Mouse (Mus musculus) liver, adult (tissue): ENCODE results near the gene B3galnt1.

Experiments used
- GATA4 ChIP-seq: IDR thresholded peaks from 2 replicates; pipeline ENCODE4 v1.6.1; 2014; ENCODE audit warnings: mild to moderate bottlenecking, low read length; ENCODE audit not compliant: insufficient replicate concordance

Gene B3galnt1

DNA sequence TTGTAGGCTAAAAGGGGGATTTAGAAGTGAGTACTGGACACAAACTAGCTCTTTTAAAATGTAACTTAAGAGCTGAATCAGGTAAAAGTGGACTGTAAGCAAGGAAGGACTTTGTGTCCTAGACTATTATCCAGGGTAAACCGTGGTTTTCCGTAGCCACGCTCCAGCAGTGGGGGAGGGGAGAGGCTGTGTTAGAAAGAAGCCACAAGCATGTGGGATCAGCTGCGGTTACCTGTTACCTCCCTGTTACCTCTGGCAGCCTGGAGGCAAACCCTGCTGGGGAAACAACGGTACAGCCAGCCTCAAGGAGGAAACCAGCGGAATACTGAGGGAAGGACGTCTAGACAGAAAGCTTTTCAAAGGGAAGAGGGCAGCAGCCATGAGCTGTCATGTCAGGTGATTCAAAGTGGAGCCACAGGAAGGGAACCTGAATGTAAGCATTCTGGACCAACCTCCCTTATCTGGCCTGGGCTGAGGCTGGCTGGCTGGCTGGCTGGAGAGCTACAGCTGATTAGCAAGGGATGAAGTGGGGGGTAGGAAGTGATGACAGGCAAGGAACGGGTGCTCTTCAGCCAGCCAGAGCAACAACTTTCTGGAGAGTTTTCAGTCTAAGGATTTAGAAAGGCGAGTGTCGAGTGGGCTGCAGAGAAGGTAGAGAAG is 10.5 kb downstream of the B3galnt1 start:
- no peak for TF ChIP-seq GATA4

DNA sequence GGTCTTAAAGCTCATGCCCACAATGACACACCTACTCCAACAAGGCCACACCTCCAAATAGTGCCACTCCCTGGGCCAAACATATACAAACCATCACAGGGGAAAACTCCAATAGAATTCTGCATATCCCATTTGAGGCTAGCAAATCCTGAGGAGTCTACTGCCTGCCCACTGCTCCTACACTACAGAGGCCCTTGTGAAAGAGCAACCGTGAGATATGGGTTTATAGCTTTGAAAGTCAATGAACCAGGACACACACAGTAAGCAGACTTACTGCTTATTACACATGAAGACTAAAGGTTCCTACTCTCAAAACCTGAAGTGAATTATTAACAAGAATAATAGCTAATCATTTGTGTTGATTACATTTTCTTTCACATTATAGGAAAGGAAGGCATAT is 15.0 kb downstream of the B3galnt1 start:
- no peak for TF ChIP-seq GATA4

DNA sequence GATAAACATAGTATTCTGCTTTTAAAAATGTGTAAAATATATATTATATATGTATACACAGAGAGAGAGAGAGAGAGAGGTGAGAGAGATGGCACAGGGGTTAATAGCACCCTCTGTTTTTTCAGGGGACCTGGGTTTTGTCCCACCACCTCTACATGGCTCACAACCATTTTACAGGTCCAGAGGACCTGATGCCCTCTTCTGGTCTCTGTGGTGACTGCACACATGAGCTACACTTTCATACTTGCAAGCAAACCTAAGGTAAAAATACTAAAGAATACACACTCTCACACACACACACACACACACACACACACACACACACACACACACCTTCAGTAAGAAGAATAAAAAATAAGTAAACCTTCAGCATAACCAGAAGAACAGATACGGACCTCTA is 20.0 kb downstream of the B3galnt1 start:
- no peak for TF ChIP-seq GATA4

DNA sequence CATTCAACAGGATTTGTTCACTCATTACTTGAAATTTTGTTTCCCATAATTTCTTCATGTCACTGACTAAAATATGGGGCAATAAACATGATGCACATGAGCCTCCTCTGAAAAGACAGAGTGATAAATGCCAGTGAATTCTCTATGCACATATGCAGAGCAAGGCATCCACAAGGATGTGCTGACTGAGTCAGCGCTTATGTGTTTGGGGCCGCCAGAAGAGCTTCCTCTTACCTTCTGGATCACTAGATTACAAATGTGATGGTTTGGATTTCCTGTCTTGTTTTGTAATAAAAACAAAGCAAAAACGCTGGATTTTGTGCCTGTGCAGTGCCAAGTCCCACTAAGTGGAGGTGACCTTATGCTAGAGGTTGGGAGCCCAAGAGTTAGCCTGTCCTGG is 22.0 kb downstream of the B3galnt1 start:
- TF ChIP-seq GATA4, result no peak

DNA sequence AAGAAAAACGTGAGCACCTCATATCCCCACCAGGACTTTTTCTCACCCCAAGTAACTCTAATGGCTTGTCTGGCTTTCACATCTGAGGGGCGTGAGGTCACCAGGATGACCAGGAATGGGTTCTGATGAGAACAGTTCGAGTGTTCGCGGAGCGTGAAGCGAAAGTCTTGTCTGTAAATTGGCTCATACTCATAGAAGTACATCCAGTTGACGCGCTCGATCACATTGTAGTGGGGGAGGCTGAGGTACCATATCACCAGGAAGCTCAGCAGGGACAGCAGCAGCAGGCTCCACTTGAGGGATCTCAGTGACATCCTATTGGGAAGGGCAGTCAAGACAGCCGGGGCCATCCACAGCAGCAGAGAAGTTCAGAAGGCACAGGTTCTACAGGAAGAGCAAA is 23.2 kb downstream of the B3galnt1 start:
- no peak for TF ChIP-seq GATA4

DNA sequence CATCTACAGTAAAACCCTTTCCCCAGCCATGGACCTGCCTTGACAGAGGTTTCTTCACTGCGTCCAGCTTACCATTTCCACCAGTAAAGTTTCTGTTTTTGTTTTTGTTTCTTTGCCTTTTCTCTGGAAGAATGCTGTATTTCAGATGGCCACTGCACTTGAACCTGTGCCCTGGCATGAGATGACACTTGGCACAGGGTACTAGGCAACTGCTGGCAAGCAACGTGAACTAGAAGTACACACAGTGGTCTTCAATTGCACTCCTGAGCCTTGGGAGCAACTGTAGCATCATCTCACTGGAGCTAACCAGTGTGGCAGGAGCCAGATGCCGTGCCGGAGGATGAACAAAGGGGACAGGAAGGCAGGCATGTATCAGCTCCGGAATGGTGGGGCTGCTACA is 26.2 kb downstream of the B3galnt1 start:
- TF ChIP-seq GATA4, result no peak

DNA sequence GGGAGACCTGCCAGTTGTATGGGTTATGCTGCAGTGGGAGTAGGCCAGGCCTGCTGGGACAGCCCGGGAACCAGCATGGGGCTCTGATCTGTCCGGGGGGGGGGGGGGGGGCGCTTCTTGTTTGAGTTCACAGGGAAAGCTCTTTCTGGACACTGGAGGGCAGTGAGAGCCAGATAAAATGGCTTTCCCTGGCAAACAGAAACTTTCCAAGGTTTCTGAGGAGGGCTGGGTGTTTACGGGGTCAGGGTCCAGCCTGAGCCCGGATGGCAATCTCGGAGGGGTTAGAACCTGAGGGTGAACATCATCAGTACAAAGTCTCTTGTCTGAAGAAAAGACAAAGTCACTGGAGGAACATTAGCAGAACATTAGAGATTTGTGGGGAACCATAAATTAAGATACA is 35.4 kb downstream of the B3galnt1 start:
- no peak for TF ChIP-seq GATA4

DNA sequence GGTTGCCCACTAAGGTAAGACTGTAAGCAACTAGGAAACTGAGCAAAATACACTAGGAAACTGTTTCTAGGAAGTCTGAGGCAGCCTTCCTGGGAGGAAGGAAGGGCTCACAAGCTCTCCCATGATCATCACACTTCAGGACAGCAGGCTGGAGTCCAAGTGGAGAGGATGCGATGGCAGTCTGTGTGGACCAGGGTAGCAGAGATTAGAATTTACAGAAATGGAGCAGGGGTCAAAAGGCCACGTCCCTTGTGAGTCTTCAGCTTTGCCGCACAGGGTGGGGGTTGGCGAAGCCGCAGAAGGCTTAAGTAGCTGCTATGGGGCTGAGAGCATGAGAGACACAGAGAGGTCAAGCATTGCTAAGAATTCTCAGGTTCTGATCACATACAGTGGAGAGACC is 37.1 kb downstream of the B3galnt1 start:
- TF ChIP-seq GATA4, result no peak

DNA sequence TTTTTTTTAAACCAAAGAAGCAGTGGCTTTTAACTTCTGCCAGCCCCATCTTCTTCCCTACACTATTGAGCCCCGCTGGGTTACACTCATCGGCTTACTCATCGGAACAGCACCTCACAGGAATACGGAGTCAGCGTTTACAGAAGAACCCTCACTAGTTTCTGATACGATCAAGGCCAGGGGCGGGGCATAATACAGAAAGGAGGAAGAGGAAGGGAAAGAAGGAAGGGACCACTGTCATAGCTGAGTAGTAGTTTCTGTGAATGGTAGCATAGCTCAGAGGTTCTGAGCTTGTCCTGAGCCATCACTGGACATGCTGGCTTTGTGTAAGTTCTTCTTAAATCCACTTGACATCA is 38.8 kb downstream of the B3galnt1 start:
- TF ChIP-seq GATA4, result no peak

DNA sequence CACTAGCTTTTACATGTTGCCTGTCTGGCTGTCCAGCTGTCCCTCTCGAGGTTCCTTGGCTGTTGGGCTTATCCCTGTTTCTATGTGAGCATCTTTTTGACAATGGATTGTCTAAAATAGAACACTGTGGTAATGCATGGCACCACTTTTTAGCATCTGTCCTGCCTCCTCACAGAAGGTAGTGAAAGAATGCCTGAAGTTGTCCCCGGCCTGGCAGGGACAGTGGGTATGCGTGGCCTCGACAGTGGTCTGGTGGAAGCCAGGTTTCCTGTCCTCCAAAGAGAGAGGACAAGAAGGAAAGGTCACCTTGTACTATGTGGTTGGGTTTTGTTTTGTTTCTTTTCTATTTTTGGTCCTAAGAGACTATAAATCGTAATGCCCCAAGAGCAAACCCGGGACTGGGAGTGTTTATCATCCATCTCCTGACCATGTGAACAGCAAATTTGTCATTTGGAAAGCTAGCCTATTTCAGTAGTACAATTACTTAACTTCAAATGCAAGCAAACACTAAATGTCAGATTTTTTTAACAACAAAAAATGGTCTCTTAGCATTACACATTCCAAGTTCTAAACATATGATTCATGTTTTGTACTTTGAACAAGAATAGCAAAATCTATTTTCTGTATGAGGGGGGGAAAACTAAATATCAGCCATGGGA is 39.3 kb downstream of the B3galnt1 start:
- TF ChIP-seq GATA4, result no peak

DNA sequence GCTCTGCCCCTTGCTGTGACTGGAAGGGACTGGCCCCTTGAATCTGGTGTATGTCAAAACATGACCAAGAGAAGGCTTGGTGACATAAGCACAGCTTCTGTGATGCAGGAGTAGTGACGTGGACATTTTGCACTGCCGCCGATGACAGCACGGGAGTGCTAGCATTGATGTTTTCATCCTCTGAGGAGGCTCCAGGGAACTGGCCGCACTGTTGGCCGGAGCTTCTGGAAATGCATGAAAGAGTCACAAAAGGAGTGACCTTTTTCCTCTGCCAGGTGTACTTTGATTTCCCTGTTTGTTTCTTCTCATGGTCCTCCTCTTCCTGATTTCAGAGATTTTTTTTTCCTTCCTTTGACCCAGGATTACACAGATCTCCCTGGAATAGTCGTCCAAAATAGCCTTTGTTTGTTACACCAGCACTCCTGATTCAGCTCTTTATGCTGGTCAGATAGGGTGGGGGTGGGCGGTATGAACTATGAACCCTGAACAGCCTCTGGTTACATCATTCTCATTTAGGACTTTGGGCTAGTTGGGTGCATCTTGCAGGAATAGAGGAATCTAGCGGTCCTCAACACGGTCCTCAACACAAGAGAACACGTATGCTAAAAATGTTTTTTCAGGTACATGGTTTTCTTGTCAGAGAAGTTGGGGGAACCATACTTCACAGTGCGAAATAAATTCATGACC is 42.5 kb downstream of the B3galnt1 start:
- peak; percentile 51; the same call in 1 of the 2 replicates for TF ChIP-seq GATA4

DNA sequence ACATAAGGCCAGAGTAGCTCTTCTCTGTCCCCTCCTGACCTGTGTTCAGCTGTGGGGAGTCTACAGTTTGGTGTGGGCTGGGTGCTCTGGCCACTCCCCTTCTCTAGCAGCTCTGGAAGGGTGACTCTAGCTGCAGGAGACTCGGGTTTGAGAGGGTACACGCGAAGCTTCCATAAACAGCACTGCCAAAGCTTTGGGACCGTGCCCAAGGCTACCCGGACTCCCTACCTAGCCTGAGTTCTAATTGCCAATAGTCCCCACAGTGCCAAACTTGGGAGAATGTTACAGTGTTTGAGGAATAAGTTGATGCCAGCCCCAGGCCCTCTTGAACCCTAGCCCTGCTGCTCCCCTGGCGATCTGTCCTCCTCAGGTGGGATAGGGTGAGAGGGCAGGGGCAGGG is 43.2 kb downstream of the B3galnt1 start:
- no peak for TF ChIP-seq GATA4

DNA sequence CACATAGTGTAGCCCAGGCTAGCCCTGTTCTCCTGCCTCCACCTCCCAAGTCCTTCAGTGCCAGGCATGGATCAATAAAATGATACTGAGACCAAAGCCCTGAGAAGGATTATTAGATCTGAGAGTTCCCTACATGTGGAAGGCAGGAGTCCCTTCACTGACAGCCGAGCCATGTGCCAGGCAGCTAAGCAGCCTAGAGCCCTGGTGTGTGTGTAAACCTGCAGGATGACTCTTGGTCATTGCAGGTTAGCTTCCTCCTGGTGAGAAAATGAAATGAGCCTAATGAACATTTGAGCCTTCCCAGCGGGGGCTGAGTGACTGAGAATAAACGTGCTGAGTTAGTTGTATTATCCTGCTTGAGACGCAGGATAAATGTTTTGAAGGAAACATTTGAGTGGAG is 49.2 kb downstream of the B3galnt1 start:
- TF ChIP-seq GATA4, result no peak

DNA sequence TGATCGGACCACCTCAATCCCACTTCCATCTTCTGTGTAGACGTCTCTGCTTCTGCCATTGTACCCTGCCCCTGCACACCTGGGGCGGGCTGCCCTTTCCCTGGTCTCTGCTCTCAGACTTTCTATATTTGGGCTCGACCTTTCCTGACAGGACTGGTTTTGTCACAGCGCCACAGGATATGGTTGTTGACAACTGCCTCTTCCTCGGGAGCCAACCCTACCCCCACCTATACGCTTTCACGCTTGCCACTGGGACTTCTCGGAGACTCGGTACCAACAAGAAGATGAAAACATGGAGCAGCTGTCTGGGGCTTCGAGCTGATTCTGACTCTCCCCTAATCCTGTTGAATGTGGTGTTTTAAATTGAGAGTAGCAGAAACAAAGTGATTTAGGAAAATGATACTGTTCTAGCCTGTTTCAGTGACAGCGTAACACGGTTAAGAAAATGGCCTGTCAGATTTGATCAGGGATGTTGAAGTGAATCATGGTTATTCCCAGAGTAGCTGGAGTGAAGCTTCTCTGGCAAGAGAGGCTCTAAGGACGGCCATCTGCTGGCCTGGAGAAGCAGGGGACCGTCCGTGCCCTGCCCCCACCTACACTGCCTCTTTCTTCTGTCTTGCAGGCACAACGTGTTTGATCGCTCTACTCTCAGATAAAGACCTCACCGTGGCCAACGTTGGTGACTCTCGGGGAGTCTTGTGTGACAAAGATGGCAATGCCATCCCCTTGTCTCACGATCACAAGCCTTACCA is 49.9 kb downstream of the B3galnt1 start:
- TF ChIP-seq GATA4, result no peak

DNA sequence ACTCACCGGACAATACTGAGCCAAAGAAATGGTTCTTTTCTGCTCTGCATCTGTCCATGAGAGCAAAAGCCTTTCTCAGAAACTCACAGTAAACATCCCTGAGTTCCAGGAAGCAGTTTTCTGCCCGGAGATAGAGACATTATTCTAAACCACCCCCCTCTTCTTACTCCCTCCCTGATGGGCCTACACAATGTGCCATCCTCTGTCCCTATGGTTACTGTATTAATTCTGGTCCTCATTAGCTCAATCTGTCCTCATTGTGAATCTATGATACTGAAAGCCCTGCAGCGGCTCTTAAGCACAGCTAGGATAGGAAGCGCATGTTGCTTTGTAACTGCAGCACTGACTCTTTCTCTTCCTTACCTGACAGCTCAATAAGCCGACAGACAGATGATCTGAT is 53.7 kb downstream of the B3galnt1 start:
- TF ChIP-seq GATA4, result no peak

DNA sequence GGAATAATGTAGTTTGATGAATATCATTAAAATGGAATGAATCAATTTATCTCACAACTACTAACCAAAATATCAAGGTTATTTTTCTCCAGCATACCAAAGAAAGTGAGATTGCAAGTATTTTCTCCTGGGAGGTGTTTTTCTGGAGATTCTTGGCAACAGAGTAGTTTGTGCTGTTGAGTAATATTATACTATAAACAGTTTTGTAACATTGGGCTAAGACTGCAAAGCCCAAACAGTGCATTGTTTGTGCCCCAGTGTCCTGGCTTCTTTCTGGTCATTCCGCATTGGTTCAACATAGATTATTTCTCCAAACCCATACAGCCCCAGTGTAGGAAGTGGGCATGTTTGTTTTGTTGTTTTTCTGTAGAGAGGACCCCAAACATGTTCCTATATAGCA is 55.0 kb downstream of the B3galnt1 start:
- no peak for TF ChIP-seq GATA4

DNA sequence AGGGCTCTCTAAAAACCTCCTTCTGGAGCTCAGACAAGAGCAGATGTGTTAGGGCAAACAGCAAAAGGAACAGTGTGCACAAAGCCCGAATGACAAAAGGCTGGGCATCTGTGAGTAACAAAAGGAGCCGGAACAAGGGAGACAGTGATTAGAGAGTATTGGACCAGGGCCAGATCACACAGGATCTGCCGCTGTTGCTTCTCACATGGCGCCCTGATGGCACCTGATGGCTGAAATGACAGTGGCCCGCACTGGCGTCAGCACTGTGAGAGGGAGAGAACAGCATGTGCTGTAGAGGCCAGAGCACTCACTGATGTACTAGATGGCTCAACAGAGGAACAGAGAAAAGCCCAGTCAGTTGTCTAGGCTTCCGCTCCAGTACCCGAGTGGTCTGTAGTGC is 55.8 kb downstream of the B3galnt1 start:
- TF ChIP-seq GATA4, result no peak; the same call in 1 of the 2 replicates
